Comparison of ENCODE assay signal across 32 mouse cellular contexts in the genomic region with DNA sequence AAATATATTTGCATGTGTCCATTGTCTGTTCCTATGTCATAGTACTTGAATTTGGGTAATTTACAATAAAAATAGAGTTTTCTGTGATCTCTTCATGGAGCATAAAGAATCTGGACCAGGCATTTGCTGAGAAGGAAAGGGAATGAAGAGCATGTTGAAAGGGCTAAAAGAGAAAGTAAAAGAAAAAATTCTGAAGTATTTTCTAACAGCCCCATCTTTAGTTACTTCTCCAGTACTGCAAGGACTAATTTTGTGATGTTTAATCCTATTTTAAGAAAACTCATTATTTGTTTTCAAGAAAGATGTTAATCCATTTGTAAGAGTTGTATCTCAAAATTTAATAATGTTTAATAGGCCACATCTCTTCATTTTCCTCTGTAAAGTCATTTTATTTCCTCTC.
DNase-seq lines count a peak whose midpoint lies in the region; ATAC-seq and TF ChIP-seq lines count a peak whose summit lies in the region.
"Had no signal": no experiment of that assay in that cellular context is flagged by ENCODE, and none has a peak within 500 bp of the region (broad histone marks: within the 10 kb centered on the region; RNA-seq: fewer than 3 reads in every experiment).

No protein-coding gene starts in this region.

- no peak overlapping the region for H3K4me2 ChIP-seq in midbrain, embryonic 11.5 days
- H3K4me2 ChIP-seq: forebrain, embryonic 12.5 days; heart, embryonic 13.5 days; hindbrain, embryonic 15.5 days; limb, embryonic 15.5 days; liver, embryonic 15.5 days; lung, embryonic 15.5 days; neural tube, embryonic 12.5 days had no signal

- H3K4me3 ChIP-seq in layer of hippocampus, adult 2 months = no peak overlapping the region
- no peak overlapping the region for H3K4me3 ChIP-seq in midbrain, embryonic 11.5 days (ENCODE audit: low read depth, low read length)
- H3K4me3 ChIP-seq: erythroblast, embryonic 14.5 days; forebrain, embryonic 12.5 days; heart, embryonic 13.5 days; hindbrain, embryonic 10.5 days; hindbrain, embryonic 15.5 days; limb, embryonic 10.5 days; limb, embryonic 15.5 days; liver, embryonic 15.5 days; lung, embryonic 15.5 days; myocyte; neural tube, embryonic 12.5 days had no signal

- ATAC-seq in common myeloid progenitor, adult 5-6 weeks (replicated peaks; ENCODE audit: low read depth, poor library complexity, severe bottlenecking) = 0 out of 2 replicates have a peak, but pooled peaks have one; percentile 54
- ATAC-seq in midbrain, embryonic 11.5 days (ENCODE audit: low FRiP score) = no peak
- ATAC-seq: inflammation-experienced regulatory T-cells, adult 6 months had no signal

- no peaks in the 10 kb centered on the region for H3K9me3 ChIP-seq in midbrain, embryonic 11.5 days (ENCODE audit: control insufficient read depth, low read length)
- H3K9me3 ChIP-seq: forebrain, embryonic 12.5 days; heart, embryonic 13.5 days; hindbrain, embryonic 10.5 days; hindbrain, embryonic 15.5 days; limb, embryonic 10.5 days; limb, embryonic 15.5 days; liver, embryonic 15.5 days; lung, embryonic 15.5 days; neural tube, embryonic 12.5 days had no signal

- no peaks in the 10 kb centered on the region for H3K36me3 ChIP-seq in midbrain, embryonic 11.5 days (ENCODE audit: control insufficient read depth, insufficient read depth, low read length)
- H3K36me3 ChIP-seq: forebrain, embryonic 12.5 days; heart, embryonic 13.5 days; hindbrain, embryonic 10.5 days; hindbrain, embryonic 15.5 days; limb, embryonic 10.5 days; limb, embryonic 15.5 days; liver, embryonic 15.5 days; lung, embryonic 15.5 days; neural tube, embryonic 12.5 days had no signal

- DNase-seq in layer of hippocampus, adult 2 months (ENCODE audit: low spot score in 2 of 2) = no peak
- no peak for DNase-seq in layer of hippocampus, postnatal 25 days (ENCODE audit: extremely low spot score in 1 of 2, low spot score in 1 of 2)
- peak; percentile 6 for DNase-seq in 3134 (ENCODE audit: extremely low read depth, insufficient read length, low spot score)
- DNase-seq in A20 (ENCODE audit: low read depth, low spot score) = peak; percentile 26
- DNase-seq in right cerebral cortex, adult 2 months (ENCODE audit: low spot score in 2 of 2) = no peak
- no peak for DNase-seq in midbrain, embryonic 11.5 days (ENCODE audit: low spot score, missing footprints)
- DNase-seq: adrenal gland, adult 2 months; adrenal gland, postnatal 36 days; cerebellum, adult 18-20 months; cerebellum, postnatal 10 days; gastrocnemius, postnatal 25 days; heart, adult 18-20 months; heart, postnatal 10 days; kidney, adult 11 months; kidney, postnatal 14 days; lung, postnatal 4 days; midbrain, embryonic 14.5 days; thymus, adult 2 months; thymus, postnatal 4 days had no signal

- H3K27me3 ChIP-seq in midbrain, embryonic 11.5 days (ENCODE audit: control insufficient read depth, insufficient read depth, low read length) = no peaks in the 10 kb centered on the region
- H3K27me3 ChIP-seq: forebrain, embryonic 12.5 days; heart, embryonic 13.5 days; hindbrain, embryonic 15.5 days; limb, embryonic 15.5 days; liver, embryonic 15.5 days; lung, embryonic 15.5 days; neural tube, embryonic 12.5 days had no signal

- H3K9ac ChIP-seq in midbrain, embryonic 11.5 days (ENCODE audit: low read length) = no peak overlapping the region
- H3K9ac ChIP-seq: forebrain, embryonic 12.5 days; heart, embryonic 13.5 days; hindbrain, embryonic 15.5 days; limb, embryonic 15.5 days; liver, embryonic 15.5 days; lung, embryonic 15.5 days; neural tube, embryonic 12.5 days had no signal

- H3K27ac ChIP-seq in layer of hippocampus, adult 2 months = no peak overlapping the region
- no peak overlapping the region for H3K27ac ChIP-seq in midbrain, embryonic 11.5 days (ENCODE audit: low read depth, low read length)
- H3K27ac ChIP-seq: forebrain, embryonic 12.5 days; heart, embryonic 13.5 days; hindbrain, embryonic 10.5 days; hindbrain, embryonic 15.5 days; limb, embryonic 10.5 days; limb, embryonic 15.5 days; liver, embryonic 15.5 days; lung, embryonic 15.5 days; neural tube, embryonic 12.5 days had no signal

- TF ChIP-seq CTCF in layer of hippocampus, adult 2 months (conservative IDR thresholded peaks at IDR 0.05) = peak; percentile 63

- no peaks in the 10 kb centered on the region for H3K4me1 ChIP-seq in midbrain, embryonic 11.5 days (ENCODE audit: control insufficient read depth, insufficient read depth, low read length)
- H3K4me1 ChIP-seq: forebrain, embryonic 12.5 days; heart, embryonic 13.5 days; hindbrain, embryonic 10.5 days; hindbrain, embryonic 15.5 days; limb, embryonic 10.5 days; limb, embryonic 15.5 days; liver, embryonic 15.5 days; lung, embryonic 15.5 days; neural tube, embryonic 12.5 days had no signal

Comparison
In these comparisons a context has a peak if more than half of its experiments do, and no peak if none do; other contexts are left out.
1. DNase-seq: peak in 3134 (single experiment) and A20 (single experiment); none in layer of hippocampus, adult 2 months (0 of 2), layer of hippocampus, postnatal 25 days (0 of 2), right cerebral cortex, adult 2 months (0 of 2) and midbrain, embryonic 11.5 days (single experiment).